Mouse (Mus musculus) bone marrow, adult 2 months (tissue): ENCODE results near the gene Ces2a.

Experiments used
- CTCF ChIP-seq: fragments of 200-500 bp; IDR thresholded peaks from 2 replicates; pipeline ENCODE4 v1.5.1; 2011; ENCODE audit warnings: low read length, control low read depth; ENCODE audit not compliant: control insufficient read depth, insufficient read depth
- POLR2A ChIP-seq: fragments of 200-500 bp; IDR thresholded peaks from 2 replicates; pipeline ENCODE4 v1.6.1; 2011; ENCODE audit warnings: low read depth, mild to moderate bottlenecking, control low read depth, low read length, borderline replicate concordance; ENCODE audit not compliant: control insufficient read depth

DNA sequence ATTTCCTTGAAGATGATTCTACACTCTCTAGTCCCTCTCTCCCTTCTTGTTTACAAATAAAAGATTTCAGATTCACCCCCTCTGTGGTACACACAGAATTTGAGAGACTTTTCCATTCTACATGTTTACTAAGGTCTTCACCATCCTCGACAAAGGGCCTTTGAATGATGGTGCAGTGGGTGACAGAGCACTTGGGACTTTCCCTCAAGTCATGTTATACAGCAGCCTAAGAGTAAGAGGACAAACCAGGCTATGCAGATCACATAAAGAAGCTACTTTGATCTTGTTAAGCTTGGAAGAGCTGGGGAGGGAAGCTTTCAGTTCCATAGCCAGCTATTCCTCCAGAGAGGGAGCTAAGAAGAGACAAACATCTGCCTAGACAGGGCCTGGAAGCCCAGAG is 19.0 kb downstream of the Ces2a start:
- TF ChIP-seq CTCF (no peak), POLR2A (no peak)
